Mouse (Mus musculus) mouse trophoblast stem cell (cell line): ENCODE measurements around the gene Cfap70.

Experiments used
- in situ Hi-C, 2 experiments: fragments of 300-500 bp; cut with MseI, MboI; formaldehyde crosslinking; loops; 2 replicates in 1 of 2; 3 replicates in 1 of 2; pipeline ENCODE4 v1.15.1; 2025

Cfap70 gene

DNA sequence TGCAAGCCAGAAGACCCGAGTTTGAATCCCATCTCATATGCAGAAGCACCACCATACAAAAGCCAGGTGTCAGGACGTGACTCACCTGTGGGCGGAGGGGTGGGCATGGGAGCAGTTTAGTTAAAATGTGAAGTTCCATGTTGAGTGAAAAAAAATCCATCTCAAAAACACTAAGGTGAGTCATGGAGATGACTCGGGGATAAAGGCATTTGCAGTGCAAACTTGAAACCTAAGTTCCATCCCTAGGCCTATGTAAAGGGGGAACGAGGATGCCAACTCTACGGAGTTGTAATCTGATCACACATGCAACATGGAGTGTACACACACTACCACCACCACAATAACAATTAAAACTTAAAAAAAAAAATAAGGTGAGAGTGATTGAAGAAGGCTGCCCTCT is 29.0 kb downstream of the Cfap70 start:
- in situ Hi-C loops = no loop called here

GRCm38 (mm10) chr14:20422257-20422656 is 29.8 kb downstream of the Cfap70 start:
- in situ Hi-C loops = no loop called here

GRCm38 (mm10) chr14:20400071-20400470 is 52.0 kb downstream of the Cfap70 start:
- in situ Hi-C loops = no loop called here

DNA sequence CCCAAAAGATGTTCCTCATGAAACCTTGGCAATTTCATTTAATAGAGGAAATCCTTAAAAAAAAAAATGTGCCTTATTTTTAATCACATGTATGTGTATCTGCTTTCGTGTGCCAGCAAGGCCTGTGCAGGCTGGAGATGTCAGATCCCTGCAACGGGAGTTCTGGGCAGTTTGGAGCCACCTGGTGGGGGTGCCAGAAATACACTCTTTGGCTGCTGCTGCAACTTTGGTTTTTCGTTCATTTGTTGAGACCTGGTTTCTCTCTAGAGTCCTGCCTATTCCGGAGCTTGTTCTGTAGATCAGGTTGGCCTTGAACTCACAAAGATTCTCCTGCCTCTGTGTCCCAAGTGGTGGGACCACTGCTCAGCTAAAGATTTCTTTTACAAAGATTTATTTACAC is 53.2 kb downstream of the Cfap70 start:
- in situ Hi-C loops = no loop called here

DNA sequence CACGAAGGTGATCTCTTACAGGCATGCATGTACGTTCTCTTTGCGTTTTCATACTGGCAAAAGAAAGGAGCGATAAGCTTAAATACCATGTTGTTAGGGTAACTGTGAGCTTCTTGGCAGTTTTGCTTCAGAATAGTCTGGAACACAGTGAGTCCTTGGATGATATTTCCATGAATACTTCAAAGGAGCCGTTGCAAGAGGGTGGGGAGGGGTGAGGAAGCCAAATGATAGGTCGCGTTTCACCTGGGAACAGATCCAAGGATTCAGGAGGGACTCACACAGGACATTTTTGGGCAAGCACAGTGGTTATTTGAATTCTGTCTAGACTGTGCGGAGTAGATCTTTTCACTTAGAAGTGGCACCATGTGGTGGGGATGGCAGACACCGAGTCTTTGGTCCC is 54.8 kb downstream of the Cfap70 start:
- in situ Hi-C loops = no loop called here

DNA sequence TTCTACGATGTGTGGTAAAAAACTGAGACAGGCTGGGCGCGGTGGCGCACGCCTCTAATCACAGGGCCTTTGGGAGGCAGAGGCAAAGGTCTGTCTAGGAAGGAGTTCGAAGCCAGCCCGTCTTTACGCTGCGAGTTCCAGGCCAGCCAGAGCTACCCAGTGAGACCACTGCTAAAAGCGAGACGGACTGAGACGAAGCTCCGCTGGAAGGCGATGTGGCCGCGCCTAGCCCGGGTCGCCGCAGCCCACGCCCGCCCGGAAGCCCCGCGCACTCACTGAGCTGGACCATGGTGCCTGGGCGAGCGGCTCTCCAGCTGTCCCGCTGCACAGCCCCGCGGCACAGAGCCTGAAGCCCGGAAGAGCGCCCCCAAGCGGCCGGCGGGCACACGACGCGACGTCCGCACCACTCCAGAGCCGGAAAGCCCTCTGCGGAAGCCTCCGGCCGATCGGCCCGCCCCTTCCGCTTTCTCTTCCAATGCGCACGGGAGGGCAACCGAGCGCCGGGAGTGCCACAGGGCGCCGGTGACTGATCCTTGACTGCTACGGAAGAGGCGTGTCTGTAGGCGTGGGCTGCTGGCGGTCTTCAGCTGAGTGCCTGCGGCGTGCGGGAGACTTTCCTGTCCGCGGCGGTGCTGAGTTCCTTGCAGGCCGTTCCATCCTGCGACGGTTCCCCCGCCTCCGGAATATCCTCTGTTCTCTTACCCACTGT is 58.7 kb downstream of the Cfap70 start, which contains the start of gene Mrps16:
Gene Mrps16 (minus strand): TSS at position 430 of the 709 bp plus-strand sequence.
- in situ Hi-C loops = no loop called here

GRCm38 (mm10) chr14:20392326-20392725 is 59.7 kb downstream of the Cfap70 start:
- in situ Hi-C loops = no loop called here

DNA sequence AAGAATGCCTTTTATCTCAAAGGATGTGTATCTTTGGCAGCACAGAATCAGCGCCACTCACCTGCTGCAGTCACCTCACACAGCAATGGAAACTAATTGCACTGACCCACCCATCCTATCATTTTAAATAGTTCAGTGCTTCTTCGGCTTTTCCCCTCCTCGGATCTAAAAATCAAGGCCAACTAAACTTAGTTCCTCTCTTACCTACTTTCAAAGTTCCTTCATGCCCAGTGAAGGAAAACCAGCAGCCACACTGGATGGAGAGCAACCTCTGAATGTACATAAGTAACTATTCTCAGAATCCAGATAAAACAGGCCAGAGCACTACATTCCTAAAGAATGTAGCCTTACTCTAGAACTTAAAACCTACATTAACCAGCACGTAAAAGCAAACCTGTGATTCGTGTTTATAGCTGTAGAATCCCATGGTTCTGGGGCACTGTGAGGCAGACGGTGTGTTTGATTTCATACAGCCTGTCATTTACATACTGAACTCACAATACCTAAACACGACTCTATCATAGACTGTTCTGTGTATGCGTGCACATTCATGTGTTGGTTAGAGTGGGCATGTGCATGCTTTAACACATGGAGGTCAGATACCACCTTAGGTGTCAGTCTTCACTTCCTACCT is 62.5 kb downstream of the Cfap70 start:
- in situ Hi-C loops = no loop called here

- in situ Hi-C loops = no loop called here
Observed at GRCm38 (mm10) chr14:20388441-20389129, 63.4 kb downstream of the Cfap70 start, which contains the start of gene Dnajc9. Gene Dnajc9 (minus strand): TSS chr14:20388910.

GRCm38 (mm10) chr14:20379753-20380430 is 72.1 kb downstream of the Cfap70 start:
- in situ Hi-C loops = no loop called here

- in situ Hi-C loops = no loop called here
Observed at GRCm38 (mm10) chr14:20379087-20379640, 72.9 kb downstream of the Cfap70 start.

GRCm38 (mm10) chr14:20378313-20379061 is 73.5 kb downstream of the Cfap70 start:
- in situ Hi-C loops = no loop called here

- in situ Hi-C loops = no loop called here
Observed at GRCm38 (mm10) chr14:20377112-20377521, 74.9 kb downstream of the Cfap70 start.

GRCm38 (mm10) chr14:20371854-20372253 is 80.2 kb downstream of the Cfap70 start:
- in situ Hi-C loops = no loop called here

DNA sequence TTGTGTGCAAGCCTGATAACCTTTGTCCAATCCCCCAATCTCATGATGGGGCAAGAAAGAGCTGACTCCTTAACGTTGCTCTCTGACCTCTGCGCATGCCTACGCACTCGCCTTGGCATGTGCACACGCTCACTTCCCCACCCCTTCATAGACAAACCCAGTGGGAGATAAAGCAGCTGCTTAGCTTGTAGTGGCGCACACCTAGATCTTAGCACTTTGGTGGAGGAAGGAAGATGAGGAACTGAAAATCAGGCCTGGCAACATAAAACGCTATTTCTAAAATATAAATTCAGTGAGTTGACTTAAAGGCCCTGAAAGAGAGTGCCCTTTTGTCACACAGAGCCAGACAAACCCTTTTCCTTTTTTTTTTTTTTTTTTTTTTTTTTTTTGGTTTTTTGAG is 81.2 kb downstream of the Cfap70 start:
- in situ Hi-C loops = no loop called here

GRCm38 (mm10) chr14:20368271-20368670 is 83.8 kb downstream of the Cfap70 start:
- in situ Hi-C loops = no loop called here

GRCm38 (mm10) chr14:20363230-20363629 is 88.8 kb downstream of the Cfap70 start:
- in situ Hi-C loops = no loop called here

DNA sequence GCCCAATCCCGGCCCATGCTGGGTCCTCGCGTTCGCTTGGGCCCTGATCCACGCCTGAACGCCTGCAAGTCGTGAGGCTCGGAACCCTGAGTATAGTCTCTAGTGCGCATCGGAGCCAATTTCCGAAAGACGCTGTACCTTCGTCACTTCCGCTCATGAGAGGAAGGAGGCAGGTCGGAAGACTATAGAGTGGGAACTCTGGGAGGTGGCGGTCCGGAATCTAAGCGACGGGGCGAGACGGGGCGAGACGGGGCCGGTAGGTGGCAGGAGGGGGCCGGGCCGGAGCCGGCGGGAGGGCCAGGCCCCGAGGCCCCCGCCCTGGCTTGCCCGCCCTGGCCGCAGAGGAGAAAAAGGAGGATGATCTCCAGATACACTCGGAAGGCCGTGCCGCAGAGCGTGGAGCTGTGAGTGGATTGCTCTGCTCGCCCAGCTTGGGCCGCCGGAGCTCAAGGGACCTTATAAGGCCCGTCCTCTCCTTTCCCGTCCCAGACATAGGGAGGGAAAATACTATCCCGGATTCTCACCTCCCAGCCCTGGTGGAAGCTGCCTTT is 104.0 kb downstream of the Cfap70 start, which contains the start of the genes Ecd and Fam149b:
Gene Ecd (minus strand): TSS at position 131 of the 551 bp plus-strand sequence.
Gene Fam149b (plus strand): TSS at position 172 of the 551 bp plus-strand sequence.
- in situ Hi-C loops = no loop called here

DNA sequence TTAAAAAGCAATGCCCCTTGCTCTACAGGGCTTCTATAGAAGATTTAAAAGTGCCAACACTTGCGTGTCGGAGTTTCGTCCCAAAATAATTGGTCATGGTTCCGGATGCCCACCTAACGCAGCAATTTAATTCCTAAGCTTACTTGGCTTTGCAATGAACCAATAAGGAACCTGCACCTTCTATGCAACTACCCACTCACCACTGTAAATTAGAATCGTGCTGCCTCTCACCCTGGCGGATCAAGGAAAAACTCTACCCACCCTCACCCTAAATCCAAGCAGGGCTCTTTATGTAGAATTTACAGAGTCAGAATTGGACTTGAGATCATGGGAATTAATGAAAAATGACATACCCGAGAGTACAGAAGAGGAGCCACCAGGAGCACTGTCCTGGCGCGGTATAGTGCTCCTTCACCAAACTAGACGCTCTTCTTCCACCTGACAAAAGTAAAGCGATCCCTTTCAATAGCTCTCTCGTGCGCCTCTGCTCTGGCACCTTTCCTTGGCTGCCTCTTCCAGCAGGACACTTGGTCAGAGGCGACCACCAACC is 104.5 kb downstream of the Cfap70 start:
- in situ Hi-C loops = no loop called here

GRCm38 (mm10) chr14:20345885-20346284 is 106.1 kb downstream of the Cfap70 start:
- in situ Hi-C loops = no loop called here
